Mouse (Mus musculus) heart, postnatal 0 days (tissue): ENCODE measurements at regions not wholly inside any gene's neighbourhood (a gene's known extent, or its start where the extent isn't known, plus 50 kb on each side); places are given as distances from the start of the nearest gene placed in this dataset.

Experiments used
- ATAC-seq: fragments of 200-750 bp; cut with Nextera tagmentation; 2 replicates; pipeline ENCODE4 v1.8.0; 2017; ENCODE audit warnings: low read depth, moderate number of reproducible peaks, moderate library complexity; ENCODE audit not compliant: insufficient read depth
- DNase-seq: peaks from one replicate; pipeline ENCODE4 v3.0.0-alpha.2; 2016; ENCODE audit warnings: low spot score
- H3K27ac ChIP-seq: fragments of 300-500 bp; sonication (generic); 2 replicates; pipeline ENCODE4 v1.5.1; 2014; ENCODE audit warnings: low read depth, mild to moderate bottlenecking
- H3K27me3 ChIP-seq: fragments of 300-500 bp; sonication (generic); 2 replicates; pipeline ENCODE4 v1.6.1; 2014; ENCODE audit warnings: low read length, mixed read lengths; ENCODE audit not compliant: control insufficient read depth, insufficient read depth
- H3K36me3 ChIP-seq: fragments of 300-500 bp; sonication (generic); replicated peaks from 2 replicates; pipeline ENCODE4 v1.6.1; 2014; ENCODE audit warnings: low read length, mixed read lengths; ENCODE audit not compliant: control insufficient read depth, insufficient read depth
- H3K4me1 ChIP-seq: fragments of 300-500 bp; sonication (generic); 2 replicates; pipeline ENCODE4 v1.6.1; 2014; ENCODE audit warnings: antibody characterized with exemption; ENCODE audit not compliant: control insufficient read depth, insufficient read depth
- H3K4me2 ChIP-seq: fragments of 300-500 bp; sonication (generic); 2 replicates; pipeline ENCODE4 v1.6.1; 2014; ENCODE audit warnings: low read depth, mild to moderate bottlenecking, low read length, moderate library complexity
- H3K4me3 ChIP-seq: fragments of 300-500 bp; sonication (generic); 2 replicates; pipeline ENCODE4 v1.5.1; 2014; ENCODE audit warnings: low read depth, low read length
- H3K9ac ChIP-seq: fragments of 300-500 bp; sonication (generic); replicated peaks from 2 replicates; pipeline ENCODE4 v1.6.1; 2014; ENCODE audit warnings: low read depth, low read length, mixed read lengths
- H3K9me3 ChIP-seq: fragments of 300-500 bp; sonication (generic); replicated peaks from 2 replicates; pipeline ENCODE4 v1.6.1; 2016; ENCODE audit warnings: low read length; ENCODE audit not compliant: control insufficient read depth
- CTCF ChIP-seq: IDR thresholded peaks from 2 replicates; pipeline ENCODE4 v1.5.1; 2016; ENCODE audit warnings: antibody characterized with exemption, control low read depth, low read depth
- EP300 ChIP-seq: IDR thresholded peaks from 2 replicates; pipeline ENCODE4 v1.6.1; 2016; ENCODE audit warnings: antibody characterized with exemption, low read depth
- WGBS: fragments of 180-500 bp; shearing (Covaris S2); extraction: QIAGEN DNeasy Blood & Tissue Kit; methylation state at CpG from one replicate; pipeline ENCODE4 v1.1.7; 2014; 5-methylcytosine and 5-hydroxymethylcytosine counted together

- peaks cover 24% of the 10 kb centered on the region for H3K4me1 ChIP-seq
- H3K9me3 ChIP-seq = no peaks in the 10 kb centered on the region
- H3K4me2 ChIP-seq = no peak overlapping the region
- no peak overlapping the region for H3K9ac ChIP-seq
- DNase-seq (peak; percentile 60), ATAC-seq (peak; percentile 92)
- no peaks in the 10 kb centered on the region for H3K36me3 ChIP-seq
- H3K4me3 ChIP-seq = no peak overlapping the region
- no peak for TF ChIP-seq CTCF
- TF ChIP-seq EP300 = peak; percentile 91
- H3K27ac ChIP-seq = peak overlapping the region; percentile 75
- H3K27me3 ChIP-seq = no peaks in the 10 kb centered on the region
- WGBS = 31% methylated on average over 8 of the region's 8 CpGs
These were observed 300.8 kb upstream of the Mki67 start for GRCm38 (mm10) chr7:136016918-136017317.

GRCm38 (mm10) chr7:136020577-136020976, 304.4 kb upstream of the Mki67 start:
- TF ChIP-seq EP300 (no peak), CTCF (no peak)

GRCm38 (mm10) chr7:136021071-136021470, 304.9 kb upstream of the Mki67 start:
- H3K4me3 ChIP-seq = no peak overlapping the region
- TF ChIP-seq EP300 (no peak), CTCF (no peak)
- no peak overlapping the region for H3K4me2 ChIP-seq
- DNase-seq (no peak), ATAC-seq (no peak)
- no peak overlapping the region for H3K9ac ChIP-seq
- WGBS = 65% methylated on average over 2 of the region's 2 CpGs
- H3K27ac ChIP-seq = no peak overlapping the region
- peaks cover 13% of the 10 kb centered on the region for H3K4me1 ChIP-seq
- H3K27me3 ChIP-seq = no peaks in the 10 kb centered on the region
- no peaks in the 10 kb centered on the region for H3K36me3 ChIP-seq
- no peaks in the 10 kb centered on the region for H3K9me3 ChIP-seq

More at GRCm38 (mm10) chr7:136020577-136020976, 304.4 kb upstream of the Mki67 start:
- no peak for DNase-seq
- peaks cover 18% of the 10 kb centered on the region for H3K4me1 ChIP-seq
- WGBS = 63% methylated on average over 7 of the region's 7 CpGs
- no peak overlapping the region for H3K4me2 ChIP-seq
- no peaks in the 10 kb centered on the region for H3K36me3 ChIP-seq
- H3K27me3 ChIP-seq = no peaks in the 10 kb centered on the region
- H3K9ac ChIP-seq = no peak overlapping the region
- H3K4me3 ChIP-seq = no peak overlapping the region
- no peak overlapping the region for H3K27ac ChIP-seq
- ATAC-seq = no peak
- no peaks in the 10 kb centered on the region for H3K9me3 ChIP-seq

- H3K9ac ChIP-seq = no peak overlapping the region
- H3K4me1 ChIP-seq = peaks cover 14% of the 10 kb centered on the region; the same call in 1 of the 2 replicates
- 66% methylated on average over 5 of the region's 5 CpGs for WGBS
- no peaks in the 10 kb centered on the region for H3K27me3 ChIP-seq
- no peaks in the 10 kb centered on the region for H3K36me3 ChIP-seq
- no peak overlapping the region for H3K4me2 ChIP-seq
- no peak overlapping the region for H3K27ac ChIP-seq
- TF ChIP-seq CTCF (no peak), EP300 (no peak)
- H3K4me3 ChIP-seq = no peak overlapping the region
- ATAC-seq (no peak), DNase-seq (no peak)
- no peaks in the 10 kb centered on the region for H3K9me3 ChIP-seq
These were observed 306.8 kb upstream of the Mki67 start for GRCm38 (mm10) chr7:136022781-136023448.

GRCm38 (mm10) chr7:136026451-136026850, 310.3 kb upstream of the Mki67 start:
- Histone ChIP-seq H3K4me2 (no peak overlapping the region), H3K27ac (no peak overlapping the region), H3K9ac (no peak overlapping the region), H3K9me3 (no peaks in the 10 kb centered on the region), H3K4me3 (no peak overlapping the region), H3K27me3 (no peaks in the 10 kb centered on the region), H3K36me3 (no peaks in the 10 kb centered on the region), H3K4me1 (peaks cover 18% of the 10 kb centered on the region; the same call in 1 of the 2 replicates)
- no peak for DNase-seq
- TF ChIP-seq CTCF = no peak
- no peak for TF ChIP-seq EP300
- WGBS = 45% methylated on average over 7 of the region's 7 CpGs
- no peak for ATAC-seq

GRCm38 (mm10) chr7:136032026-136032425, 315.9 kb upstream of the Mki67 start:
- no peak overlapping the region for H3K4me3 ChIP-seq
- ATAC-seq = peak; percentile 89
- no peaks in the 10 kb centered on the region for H3K9me3 ChIP-seq
- DNase-seq = peak; percentile 55
- no peak overlapping the region for H3K9ac ChIP-seq
- no peak overlapping the region for H3K4me2 ChIP-seq
- TF ChIP-seq CTCF = no peak
- H3K36me3 ChIP-seq = no peaks in the 10 kb centered on the region
- H3K4me1 ChIP-seq = peaks cover 16% of the 10 kb centered on the region
- H3K27ac ChIP-seq = no peak overlapping the region
- WGBS = 41% methylated on average over 6 of the region's 6 CpGs
- H3K27me3 ChIP-seq = no peaks in the 10 kb centered on the region
